Mouse (Mus musculus): Measurements from ENCODE around the gene Ifi35.
"Not testable (repeated sequence)": the region's sequence is repeated elsewhere in the genome, so short reads cannot be mapped to it uniquely, and the experiment has no call there.

Gene Ifi35

GRCm38 (mm10) chr11:101468263-101468688 is 20.1 kb downstream of the Ifi35 start:
- no peak for DNase-seq (ENCODE audit: low read depth, low spot score)

- no peak for DNase-seq (ENCODE audit: low read depth, low spot score)
Measured at GRCm38 (mm10) chr11:101468731-101469130, 20.5 kb downstream of the Ifi35 start.

GRCm38 (mm10) chr11:101469155-101469554 is 20.9 kb downstream of the Ifi35 start:
- no peak for DNase-seq (ENCODE audit: low read depth, low spot score)

GRCm38 (mm10) chr11:101470206-101470605 is 22.0 kb downstream of the Ifi35 start:
- DNase-seq (ENCODE audit: low read depth, low spot score), result no peak

- DNase-seq (ENCODE audit: low read depth, low spot score), result no peak
Measured at GRCm38 (mm10) chr11:101471926-101472325, 23.7 kb downstream of the Ifi35 start.

- DNase-seq (ENCODE audit: low read depth, low spot score), result no peak
Measured at GRCm38 (mm10) chr11:101472336-101472735, 24.1 kb downstream of the Ifi35 start.

GRCm38 (mm10) chr11:101473686-101474085 is 25.5 kb downstream of the Ifi35 start:
- DNase-seq (ENCODE audit: low read depth, low spot score), result not testable (repeated sequence)

- no peak for DNase-seq (ENCODE audit: low read depth, low spot score)
Measured at GRCm38 (mm10) chr11:101474298-101474697, 26.1 kb downstream of the Ifi35 start.

GRCm38 (mm10) chr11:101476361-101476760 is 28.2 kb downstream of the Ifi35 start:
- not testable (repeated sequence) for DNase-seq (ENCODE audit: low read depth, low spot score)

GRCm38 (mm10) chr11:101477194-101477551 is 29.0 kb downstream of the Ifi35 start:
- no peak for DNase-seq (ENCODE audit: low read depth, low spot score)

GRCm38 (mm10) chr11:101477552-101478211 is 29.5 kb downstream of the Ifi35 start:
- no peak for DNase-seq (ENCODE audit: low read depth, low spot score)

GRCm38 (mm10) chr11:101479171-101479635 is 31.0 kb downstream of the Ifi35 start:
- DNase-seq (ENCODE audit: low read depth, low spot score), result no peak

GRCm38 (mm10) chr11:101480912-101481311 is 32.7 kb downstream of the Ifi35 start:
- DNase-seq (ENCODE audit: low read depth, low spot score), result no peak

- no peak for DNase-seq (ENCODE audit: low read depth, low spot score)
Measured at GRCm38 (mm10) chr11:101483804-101484203, 35.6 kb downstream of the Ifi35 start.

- DNase-seq (ENCODE audit: low read depth, low spot score), result no peak
Measured at GRCm38 (mm10) chr11:101484245-101484644, 36.0 kb downstream of the Ifi35 start.

- no peak for DNase-seq (ENCODE audit: low read depth, low spot score)
Measured at GRCm38 (mm10) chr11:101484814-101485213, 36.6 kb downstream of the Ifi35 start.

GRCm38 (mm10) chr11:101485509-101486028 is 37.4 kb downstream of the Ifi35 start:
- DNase-seq (ENCODE audit: low read depth, low spot score), result no peak

GRCm38 (mm10) chr11:101486126-101486525 is 37.9 kb downstream of the Ifi35 start:
- no peak for DNase-seq (ENCODE audit: low read depth, low spot score)

- no peak for DNase-seq (ENCODE audit: low read depth, low spot score)
Measured at GRCm38 (mm10) chr11:101506269-101506780, 58.1 kb downstream of the Ifi35 start.

GRCm38 (mm10) chr11:101507090-101507489 is 58.9 kb downstream of the Ifi35 start:
- DNase-seq (ENCODE audit: low read depth, low spot score), result no peak
